ENCODE assay signal across 13 mouse cellular contexts in the genomic region with DNA sequence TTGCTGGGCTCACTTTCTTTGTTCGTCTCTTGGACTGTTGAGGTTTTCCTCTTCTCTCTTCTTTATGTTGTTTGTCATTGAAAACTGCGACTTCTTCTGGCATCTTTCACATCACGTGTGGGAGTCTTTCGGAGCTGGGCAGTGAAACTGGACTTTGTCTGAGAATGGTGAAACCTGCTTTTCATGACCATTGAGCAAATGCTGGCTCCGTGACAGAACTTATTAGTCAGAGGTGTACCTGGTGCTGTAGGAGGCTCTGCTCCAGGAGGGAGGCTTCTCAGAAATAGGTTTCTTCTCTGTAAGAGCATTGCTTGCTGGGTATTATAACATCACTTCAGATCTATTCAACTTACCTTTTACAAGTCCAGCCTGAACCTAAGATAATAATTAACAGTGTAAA.
"Had no signal": no experiment of that assay in that cellular context is flagged by ENCODE, and none has a peak within 500 bp of the region (broad histone marks: within the 10 kb centered on the region; RNA-seq: fewer than 3 reads in every experiment).

No protein-coding gene starts in this region.

- H3K27me3 ChIP-seq: limb, embryonic 15.5 days; liver, embryonic 15.5 days; midbrain, embryonic 12.5 days; stomach, embryonic 15.5 days had no signal

- H3K4me3 ChIP-seq: limb, embryonic 15.5 days; liver, embryonic 15.5 days; midbrain, embryonic 12.5 days; stomach, embryonic 15.5 days had no signal

- H3K9me3 ChIP-seq: limb, embryonic 15.5 days; liver, embryonic 15.5 days; midbrain, embryonic 12.5 days; stomach, embryonic 15.5 days had no signal

- H3K4me1 ChIP-seq: limb, embryonic 15.5 days; liver, embryonic 15.5 days; midbrain, embryonic 12.5 days; stomach, embryonic 15.5 days had no signal

- H3K9ac ChIP-seq: limb, embryonic 15.5 days; liver, embryonic 15.5 days; lung, embryonic 14.5 days; midbrain, embryonic 12.5 days; stomach, embryonic 15.5 days had no signal

- H3K36me3 ChIP-seq: limb, embryonic 15.5 days; liver, embryonic 15.5 days; midbrain, embryonic 12.5 days; stomach, embryonic 15.5 days had no signal

- ATAC-seq: hindbrain, embryonic 16.5 days; inflammation-experienced regulatory T-cells, adult 6 months; intestine, postnatal 0 days had no signal

- H3K4me2 ChIP-seq: limb, embryonic 15.5 days; liver, embryonic 15.5 days; lung, embryonic 14.5 days; midbrain, embryonic 12.5 days; stomach, embryonic 15.5 days had no signal

- DNase-seq: layer of hippocampus, adult 9-11 months; layer of hippocampus, postnatal 36 days; lung, embryonic 14.5 days; lung, postnatal 14 days; right cerebral cortex, postnatal 14 days; thymus, postnatal 36 days had no signal

- H3K27ac ChIP-seq: limb, embryonic 15.5 days; liver, embryonic 15.5 days; midbrain, embryonic 12.5 days; stomach, embryonic 15.5 days had no signal
